Mouse (Mus musculus) testis, adult 2 months (tissue): ENCODE measurements around the gene Lrsam1.

ENCODE experiments used
- CTCF ChIP-seq: fragments of 200-500 bp; IDR thresholded peaks from 2 replicates; pipeline ENCODE4 v1.5.1; 2012; ENCODE audit warnings: low read depth, mild to moderate bottlenecking, inconsistent platforms, low read length, moderate library complexity; ENCODE audit not compliant: control insufficient read depth, insufficient read depth, insufficient replicate concordance
- POLR2A ChIP-seq: fragments of 200-500 bp; IDR thresholded peaks from 2 replicates; pipeline ENCODE4 v1.6.1; 2012; ENCODE audit warnings: low read depth, mild to moderate bottlenecking, inconsistent platforms, low read length, moderate library complexity; ENCODE audit not compliant: control insufficient read depth

- TF ChIP-seq CTCF (no peak; the same call in 1 of the 2 replicates), POLR2A (no peak)
Measured at GRCm38 (mm10) chr2:32954581-32954980, 6.8 kb downstream of the Lrsam1 start.
